Mouse (Mus musculus): ENCODE measurements around the gene Rpl10-ps3.

The Rpl10-ps3 gene

GRCm38 (mm10) chr9:50311036-50311545 is 33.7 kb downstream of the Rpl10-ps3 start:
- DNase-seq (ENCODE audit: low spot score in 2 of 2) = no peak

- DNase-seq (ENCODE audit: low spot score in 2 of 2) = no peak
Measured at GRCm38 (mm10) chr9:50305666-50306402, 38.9 kb downstream of the Rpl10-ps3 start.

GRCm38 (mm10) chr9:50305046-50305445 is 39.7 kb downstream of the Rpl10-ps3 start:
- no peak for DNase-seq (ENCODE audit: low spot score in 2 of 2)

- DNase-seq (ENCODE audit: low spot score in 2 of 2) = no peak
Measured at GRCm38 (mm10) chr9:50304004-50304403, 40.8 kb downstream of the Rpl10-ps3 start.

- DNase-seq (ENCODE audit: low spot score in 2 of 2) = no peak
Measured at GRCm38 (mm10) chr9:50301722-50302121, 43.0 kb downstream of the Rpl10-ps3 start.

- no peak for DNase-seq (ENCODE audit: low spot score in 2 of 2)
Measured at GRCm38 (mm10) chr9:50298389-50298788, 46.4 kb downstream of the Rpl10-ps3 start.
